Mouse (Mus musculus) brain, embryonic 14.5 days (tissue): Measurements from ENCODE around the gene Krtap24-1. TPM values are rescaled to one million over a fixed set of nuclear protein-coding genes. Genes with fewer than 3 reads are reported as not detected.
A peak's percentile ranks its signal among the peaks of the same experiment; 100 is the strongest.

Experiments used
- DNase-seq: peaks from one replicate; pipeline ENCODE4 v3.0.0-alpha.2; 2011; ENCODE audit warnings: low read depth
- CTCF ChIP-seq: fragments of 200-500 bp; IDR thresholded peaks from 2 replicates; pipeline ENCODE4 v1.5.1; 2012; ENCODE audit warnings: inconsistent platforms, mild to moderate bottlenecking, moderate library complexity, borderline replicate concordance; ENCODE audit not compliant: insufficient read depth, insufficient read length; ENCODE audit errors: extremely low read depth
- POLR2A ChIP-seq: fragments of 200-500 bp; IDR thresholded peaks from 2 replicates; pipeline ENCODE4 v1.6.1; 2012; ENCODE audit warnings: mild to moderate bottlenecking, inconsistent platforms, borderline replicate concordance; ENCODE audit not compliant: poor library complexity, insufficient read depth, insufficient read length, severe bottlenecking; ENCODE audit errors: extremely low read depth
- polyA plus RNA-seq: library from polyadenylated mRNA; depleted of rRNA; stranded (reverse); fragments of >200 nt; gene quantifications from 2 replicates; pipeline ENCODE4 v1.2.3, GENCODE M21; 2012; rRNA removed

Krtap24-1 gene
- polyA plus RNA-seq = not detected in 2 replicates

DNA sequence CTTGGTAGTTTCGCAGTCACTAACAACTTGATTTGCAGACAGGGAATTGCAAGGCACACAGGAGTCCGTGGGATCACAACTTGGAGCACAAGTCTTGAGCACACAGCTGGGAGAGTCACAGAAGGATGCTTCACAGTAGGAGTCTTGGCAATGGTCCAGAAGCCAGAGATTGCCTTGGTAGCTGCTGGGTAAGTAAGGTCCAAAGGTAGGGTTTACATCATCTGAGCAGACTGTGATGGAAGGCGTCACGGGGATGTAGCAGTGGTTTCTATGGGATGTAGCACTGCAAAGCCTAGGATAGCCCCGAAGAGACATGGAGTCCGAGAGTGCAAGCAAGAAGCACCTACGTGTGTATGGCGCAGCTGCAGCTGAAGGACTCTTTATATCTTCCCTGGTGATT, at the start of gene Krtap24-1:
Gene Krtap24-1 (minus strand): TSS at position 358 of the 400 bp plus-strand sequence.
- DNase-seq = no peak
- no peak for TF ChIP-seq POLR2A
- no peak for TF ChIP-seq CTCF

DNA sequence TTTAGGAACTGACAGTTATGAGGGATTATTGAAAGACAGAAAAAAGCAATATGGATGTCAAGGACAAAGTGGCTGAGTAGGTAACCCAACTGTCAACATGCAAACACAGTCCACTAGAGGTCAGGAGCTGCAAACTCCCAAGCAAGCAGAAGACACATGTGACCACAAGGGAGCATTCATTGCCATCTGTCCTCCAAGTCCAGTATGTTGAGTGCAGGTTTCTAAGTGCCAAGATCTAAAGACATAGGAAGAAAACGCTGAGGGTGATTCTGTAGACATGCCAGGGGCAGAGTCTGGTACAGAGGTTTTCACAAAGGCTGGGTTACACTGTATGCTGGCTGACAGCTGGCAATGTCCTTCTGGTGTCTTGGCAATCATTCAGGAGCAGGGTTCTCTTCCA, 45.3 kb upstream of the Krtap24-1 start:
- DNase-seq = peak; percentile 63
- TF ChIP-seq CTCF (peak; percentile 28; the same call in 1 of the 2 replicates), POLR2A (no peak)

GRCm38 (mm10) chr16:88651952-88652351, 39.9 kb upstream of the Krtap24-1 start:
- no peak for TF ChIP-seq CTCF
- no peak for TF ChIP-seq POLR2A
- no peak for DNase-seq

GRCm38 (mm10) chr16:88651082-88651481, 39.0 kb upstream of the Krtap24-1 start:
- TF ChIP-seq POLR2A (no peak), CTCF (no peak)
- no peak for DNase-seq

GRCm38 (mm10) chr16:88647358-88647846, 35.3 kb upstream of the Krtap24-1 start, which contains the start of gene Krtap26-1:
Krtap26-1 (minus strand) TSS chr16:88647796.
- TF ChIP-seq POLR2A (no peak), CTCF (no peak)
- no peak for DNase-seq

DNA sequence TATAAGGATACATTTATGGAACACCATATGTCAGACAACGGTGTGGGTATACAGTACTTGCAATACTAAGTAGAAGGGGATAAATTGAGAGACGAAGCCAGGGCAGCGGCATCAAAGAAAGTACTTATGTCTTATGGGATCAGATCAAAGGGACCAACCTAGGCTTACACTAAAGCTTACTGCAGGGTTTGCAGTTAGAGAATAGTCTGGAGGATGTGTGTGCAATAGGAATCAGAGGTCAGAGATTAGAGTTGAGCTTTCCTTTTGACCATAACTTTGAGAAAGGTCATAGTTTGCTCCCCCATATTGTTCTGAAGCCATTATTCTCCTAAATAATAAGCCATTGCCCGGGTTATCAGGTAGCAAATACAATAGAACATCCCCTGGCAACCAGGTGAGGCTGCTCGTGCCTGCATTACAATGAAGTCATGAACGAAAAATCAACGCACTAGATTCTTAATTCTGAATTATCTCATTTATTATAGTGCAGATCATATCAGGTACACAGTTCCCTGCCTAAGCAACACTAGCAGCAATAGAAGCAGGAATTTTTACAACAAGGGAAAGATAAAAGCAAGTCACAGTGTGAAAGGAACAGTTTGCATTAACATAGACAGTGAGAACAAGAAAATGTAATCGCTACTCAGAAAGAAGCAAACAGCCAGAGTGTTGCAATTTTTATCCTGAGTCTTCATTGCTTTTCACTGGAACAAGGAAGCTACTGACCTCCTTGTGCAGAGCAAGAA, 34.5 kb upstream of the Krtap24-1 start:
- TF ChIP-seq CTCF (no peak), POLR2A (no peak)
- no peak for DNase-seq

DNA sequence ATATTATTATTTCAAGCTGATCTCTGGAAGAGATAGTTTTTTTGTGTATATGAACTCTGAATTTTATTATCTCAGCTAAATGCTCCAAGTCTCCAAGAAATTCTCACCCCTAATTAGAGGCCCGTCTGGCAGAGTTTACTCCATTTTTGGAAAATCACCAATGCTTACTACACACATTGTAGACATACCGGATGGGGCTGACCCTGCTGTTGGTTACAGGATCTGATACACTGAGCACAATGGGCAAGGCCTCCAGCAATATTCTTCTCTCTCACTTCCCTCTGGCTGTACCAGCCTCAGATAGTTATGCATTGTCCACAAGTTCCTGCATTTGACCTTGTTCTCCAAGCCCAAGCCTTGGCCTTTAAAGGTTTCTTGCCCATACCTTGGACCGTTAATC, 28.0 kb upstream of the Krtap24-1 start:
- TF ChIP-seq CTCF (no peak), POLR2A (no peak)
- peak; percentile 75 for DNase-seq

DNA sequence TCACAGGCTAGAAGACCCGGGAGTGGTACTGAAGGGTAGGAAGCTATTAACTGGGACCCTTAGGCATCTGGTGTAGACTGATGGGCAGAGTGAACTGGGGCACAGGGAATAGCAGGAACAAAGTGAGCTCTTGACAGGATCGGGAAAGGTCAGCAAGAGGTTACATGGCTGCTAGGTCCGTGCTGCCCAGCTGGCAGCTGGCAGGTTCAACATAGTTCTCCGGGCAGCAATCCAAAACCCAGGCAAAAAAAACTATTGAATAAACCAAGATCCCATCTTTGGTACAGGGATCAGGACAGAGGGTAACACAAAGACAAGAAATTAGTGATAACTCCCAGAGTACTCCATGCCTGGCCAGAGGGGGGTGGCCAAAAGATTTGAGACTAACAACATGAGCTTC, 23.1 kb upstream of the Krtap24-1 start:
- peak; percentile 65 for DNase-seq
- TF ChIP-seq POLR2A = no peak
- TF ChIP-seq CTCF = no peak

- DNase-seq = no peak
- TF ChIP-seq POLR2A (no peak), CTCF (no peak)
Measured at GRCm38 (mm10) chr16:88631474-88631873, 19.4 kb upstream of the Krtap24-1 start.

DNA sequence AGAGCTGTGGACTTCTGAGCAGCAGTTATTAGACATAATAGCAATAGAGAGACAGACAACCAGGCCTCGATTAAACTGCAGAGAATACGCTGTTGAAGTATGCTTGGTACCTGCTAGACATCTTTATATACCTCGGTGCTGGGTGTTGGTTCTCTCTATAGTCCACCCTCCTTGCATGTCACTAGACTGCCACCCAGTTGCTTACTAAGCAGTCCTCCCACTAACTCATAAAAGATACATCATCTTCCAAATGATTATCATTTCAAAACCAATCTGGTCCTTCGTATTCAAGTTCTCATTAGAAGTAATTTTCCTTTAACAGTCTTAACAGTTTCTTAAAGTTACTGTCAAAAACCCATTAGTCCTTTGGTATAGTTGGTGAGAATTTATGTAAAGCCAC, 15.5 kb upstream of the Krtap24-1 start, which contains the start of gene 2310079G19Rik:
Gene 2310079G19Rik (minus strand): TSS at position 101 of the 400 bp plus-strand sequence.
- TF ChIP-seq CTCF = no peak
- no peak for DNase-seq

GRCm38 (mm10) chr16:88612712-88613111, 633 bp upstream of the Krtap24-1 start:
- TF ChIP-seq POLR2A (no peak), CTCF (no peak)
- peak; percentile 50 for DNase-seq

- TF ChIP-seq POLR2A = no peak
- DNase-seq = no peak
Measured at GRCm38 (mm10) chr16:88604570-88604969, 7.5 kb downstream of the Krtap24-1 start.
